Mouse (Mus musculus): ENCODE data around the gene Lclat1. TPM values are rescaled to one million over a fixed set of nuclear protein-coding genes. Genes with fewer than 3 reads are reported as not detected.

The Lclat1 gene
- polyA plus RNA-seq, 1 experiment from 2014 or later, result 11.3 TPM

- WGBS, result 63% methylated on average over 3 of the region's 3 CpGs
- H3K4me3 ChIP-seq (replicated peaks), result no peak overlapping the region
- H3K4me1 ChIP-seq, result no peaks in the 10 kb centered on the region
Observed at GRCm38 (mm10) chr17:73217274-73217673, 109.5 kb downstream of the Lclat1 start.

GRCm38 (mm10) chr17:73220746-73221145 lies 113.0 kb downstream of the Lclat1 start:
- Histone ChIP-seq H3K4me1 (no peaks in the 10 kb centered on the region), H3K9ac (no peak overlapping the region), H3K9me3 (no peaks in the 10 kb centered on the region), H3K4me3 (replicated peaks) (no peak overlapping the region), H3K27me3 (replicated peaks) (no peaks in the 10 kb centered on the region), H3K36me3 (no peaks in the 10 kb centered on the region), H3K27ac (no peak overlapping the region), H3K4me2 (no peak overlapping the region)
- ATAC-seq (ENCODE audit: insufficient read depth, low FRiP score, low read depth), result no peak
- WGBS, result 63% methylated on average over 7 of the region's 7 CpGs

More at GRCm38 (mm10) chr17:73217274-73217673, 109.5 kb downstream of the Lclat1 start:
- ATAC-seq (ENCODE audit: insufficient read depth, low FRiP score, low read depth), result no peak
- no peak overlapping the region for H3K4me2 ChIP-seq
- no peaks in the 10 kb centered on the region for H3K27me3 ChIP-seq (replicated peaks)
- no peak overlapping the region for H3K9ac ChIP-seq
- no peak overlapping the region for H3K27ac ChIP-seq
- H3K9me3 ChIP-seq, result no peaks in the 10 kb centered on the region
- H3K36me3 ChIP-seq, result no peaks in the 10 kb centered on the region

- Histone ChIP-seq H3K4me1 (no peaks in the 10 kb centered on the region), H3K36me3 (no peaks in the 10 kb centered on the region), H3K27me3 (replicated peaks) (no peaks in the 10 kb centered on the region), H3K4me3 (replicated peaks) (no peak overlapping the region), H3K27ac (no peak overlapping the region), H3K9ac (no peak overlapping the region), H3K4me2 (no peak overlapping the region), H3K9me3 (no peaks in the 10 kb centered on the region)
- 62% methylated on average over 7 of the region's 7 CpGs for WGBS
- ATAC-seq (ENCODE audit: insufficient read depth, low FRiP score, low read depth), result no peak
Observed at GRCm38 (mm10) chr17:73222077-73222476, 114.3 kb downstream of the Lclat1 start.

GRCm38 (mm10) chr17:73225442-73225841 lies 117.7 kb downstream of the Lclat1 start:
- Histone ChIP-seq H3K27ac (no peak overlapping the region), H3K27me3 (replicated peaks) (no peaks in the 10 kb centered on the region), H3K4me3 (replicated peaks) (no peak overlapping the region)

GRCm38 (mm10) chr17:73225996-73226395 lies 118.2 kb downstream of the Lclat1 start:
- H3K9ac ChIP-seq, result no peak overlapping the region
- H3K27ac ChIP-seq, result no peak overlapping the region
- no peaks in the 10 kb centered on the region for H3K9me3 ChIP-seq
- no peak overlapping the region for H3K4me2 ChIP-seq
- no peaks in the 10 kb centered on the region for H3K36me3 ChIP-seq
- H3K4me1 ChIP-seq, result no peaks in the 10 kb centered on the region
- 43% methylated on average over 5 of the region's 5 CpGs for WGBS
- ATAC-seq (ENCODE audit: insufficient read depth, low FRiP score, low read depth), result peak; percentile 7; the same call in 1 of the 2 replicates
- no peaks in the 10 kb centered on the region for H3K27me3 ChIP-seq (replicated peaks)
- no peak overlapping the region for H3K4me3 ChIP-seq (replicated peaks)

More at GRCm38 (mm10) chr17:73225442-73225841, 117.7 kb downstream of the Lclat1 start:
- Histone ChIP-seq H3K36me3 (no peaks in the 10 kb centered on the region), H3K9me3 (no peaks in the 10 kb centered on the region), H3K9ac (no peak overlapping the region), H3K4me2 (no peak overlapping the region), H3K4me1 (no peaks in the 10 kb centered on the region)
- no peak for ATAC-seq (ENCODE audit: insufficient read depth, low FRiP score, low read depth)

- Histone ChIP-seq H3K36me3 (no peaks in the 10 kb centered on the region), H3K4me2 (no peak overlapping the region), H3K4me1 (no peaks in the 10 kb centered on the region), H3K27me3 (replicated peaks) (no peaks in the 10 kb centered on the region), H3K9ac (no peak overlapping the region), H3K4me3 (replicated peaks) (no peak overlapping the region), H3K27ac (no peak overlapping the region), H3K9me3 (no peaks in the 10 kb centered on the region)
- WGBS, result 84% methylated on average over 2 of the region's 2 CpGs
- no peak for ATAC-seq (ENCODE audit: insufficient read depth, low FRiP score, low read depth)
Observed at GRCm38 (mm10) chr17:73226595-73226994, 118.8 kb downstream of the Lclat1 start.

DNA sequence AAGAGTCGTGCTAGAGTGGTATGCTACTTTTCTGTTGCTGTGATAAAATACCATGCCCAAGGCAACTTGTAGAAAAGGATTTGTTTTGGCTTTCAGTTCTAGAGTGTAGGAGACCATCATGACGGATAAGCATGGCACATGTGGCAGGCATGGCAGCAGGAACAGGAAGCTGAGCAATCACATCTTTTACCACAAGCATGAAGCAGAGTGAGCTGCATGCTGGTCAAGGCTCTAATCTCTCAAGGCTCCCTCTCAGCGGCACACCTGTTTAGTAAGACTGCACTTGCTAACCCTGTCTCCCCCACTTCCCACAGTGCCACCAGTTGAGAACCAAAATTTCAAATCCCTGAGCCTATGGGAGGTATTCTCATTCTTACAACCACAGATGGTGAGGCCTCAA lies 119.6 kb downstream of the Lclat1 start:
- Histone ChIP-seq H3K4me3 (replicated peaks) (no peak overlapping the region), H3K27ac (no peak overlapping the region), H3K4me2 (no peak overlapping the region), H3K9me3 (no peaks in the 10 kb centered on the region), H3K27me3 (replicated peaks) (no peaks in the 10 kb centered on the region), H3K36me3 (no peaks in the 10 kb centered on the region), H3K9ac (no peak overlapping the region), H3K4me1 (no peaks in the 10 kb centered on the region)
- no peak for ATAC-seq (ENCODE audit: insufficient read depth, low FRiP score, low read depth)
- whole genome bisulfite sequencing, result 85% methylated on average over 3 of the region's 3 CpGs

DNA sequence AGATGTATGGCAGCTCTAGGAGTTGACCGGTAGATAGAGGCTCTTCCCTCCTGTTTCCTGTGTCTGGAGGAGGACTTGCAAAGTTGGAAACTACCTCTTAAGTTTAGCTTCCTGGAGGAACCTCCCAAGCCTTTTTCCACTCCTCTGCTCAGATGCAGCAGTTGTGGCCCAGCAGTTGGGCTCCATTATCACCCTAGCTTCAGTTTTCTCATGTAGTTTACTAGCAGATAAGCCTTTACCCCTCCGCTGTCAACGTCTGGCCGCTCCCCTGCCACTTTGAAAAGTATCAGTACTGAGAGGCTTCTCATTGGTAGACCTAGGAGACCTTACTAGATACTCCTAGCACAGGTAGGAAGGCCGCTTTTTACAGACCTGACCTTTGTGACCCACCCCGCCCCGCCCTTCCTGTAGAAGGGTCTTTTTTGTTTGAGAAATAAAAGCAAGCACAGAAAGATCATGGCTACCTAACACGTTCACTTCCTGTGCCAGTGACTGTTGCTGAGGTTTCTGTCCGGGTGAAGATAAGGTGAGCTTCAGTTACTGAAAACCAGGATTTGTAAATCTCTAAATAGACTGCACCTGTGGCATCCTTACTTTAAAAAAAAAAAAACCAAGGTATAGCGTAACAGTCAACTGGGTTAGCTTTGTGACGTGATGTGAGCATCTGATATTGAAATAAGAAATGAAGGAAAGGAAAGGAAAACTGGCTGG lies 121.8 kb downstream of the Lclat1 start:
- Histone ChIP-seq H3K27me3 (replicated peaks) (no peaks in the 10 kb centered on the region), H3K4me1 (no peaks in the 10 kb centered on the region), H3K9me3 (no peaks in the 10 kb centered on the region), H3K27ac (no peak overlapping the region), H3K4me3 (replicated peaks) (no peak overlapping the region), H3K4me2 (no peak overlapping the region), H3K9ac (no peak overlapping the region), H3K36me3 (no peaks in the 10 kb centered on the region)
- 83% methylated on average over 11 of the region's 11 CpGs for WGBS
- no peak for ATAC-seq (ENCODE audit: insufficient read depth, low FRiP score, low read depth)

- no peak overlapping the region for H3K4me3 ChIP-seq (replicated peaks)
- H3K27ac ChIP-seq, result no peak overlapping the region
- H3K4me2 ChIP-seq, result no peak overlapping the region
- H3K9ac ChIP-seq, result no peak overlapping the region
- no peak for ATAC-seq (ENCODE audit: insufficient read depth, low FRiP score, low read depth)
- WGBS, result 89% methylated on average over 12 of the region's 12 CpGs
- H3K36me3 ChIP-seq, result no peaks in the 10 kb centered on the region
- H3K4me1 ChIP-seq, result no peaks in the 10 kb centered on the region
- no peaks in the 10 kb centered on the region for H3K9me3 ChIP-seq
- H3K27me3 ChIP-seq (replicated peaks), result no peaks in the 10 kb centered on the region
Observed at GRCm38 (mm10) chr17:73230340-73230989, 122.7 kb downstream of the Lclat1 start.

GRCm38 (mm10) chr17:73231337-73231736 lies 123.6 kb downstream of the Lclat1 start:
- whole genome bisulfite sequencing, result 91% methylated on average over 1 of the region's 1 CpGs

GRCm38 (mm10) chr17:73232593-73232992 lies 124.8 kb downstream of the Lclat1 start:
- 92% methylated on average over 2 of the region's 2 CpGs for WGBS
- Histone ChIP-seq H3K9ac (no peak overlapping the region), H3K4me1 (no peaks in the 10 kb centered on the region), H3K27ac (no peak overlapping the region), H3K4me2 (no peak overlapping the region), H3K27me3 (replicated peaks) (no peaks in the 10 kb centered on the region), H3K36me3 (no peaks in the 10 kb centered on the region), H3K4me3 (replicated peaks) (no peak overlapping the region), H3K9me3 (no peaks in the 10 kb centered on the region)
- no peak for ATAC-seq (ENCODE audit: insufficient read depth, low FRiP score, low read depth)

More at GRCm38 (mm10) chr17:73231337-73231736, 123.6 kb downstream of the Lclat1 start:
- no peaks in the 10 kb centered on the region for H3K36me3 ChIP-seq
- ATAC-seq (ENCODE audit: insufficient read depth, low FRiP score, low read depth), result no peak
- no peaks in the 10 kb centered on the region for H3K27me3 ChIP-seq (replicated peaks)
- no peak overlapping the region for H3K4me3 ChIP-seq (replicated peaks)
- H3K9me3 ChIP-seq, result no peaks in the 10 kb centered on the region
- no peak overlapping the region for H3K4me2 ChIP-seq
- H3K27ac ChIP-seq, result no peak overlapping the region
- H3K4me1 ChIP-seq, result no peaks in the 10 kb centered on the region
- no peak overlapping the region for H3K9ac ChIP-seq

GRCm38 (mm10) chr17:73233975-73234374 lies 126.2 kb downstream of the Lclat1 start:
- WGBS, result 83% methylated on average over 1 of the region's 1 CpGs
- no peak for ATAC-seq (ENCODE audit: insufficient read depth, low FRiP score, low read depth)
- no peaks in the 10 kb centered on the region for H3K9me3 ChIP-seq
- no peak overlapping the region for H3K27ac ChIP-seq
- no peaks in the 10 kb centered on the region for H3K36me3 ChIP-seq
- no peaks in the 10 kb centered on the region for H3K27me3 ChIP-seq (replicated peaks)
- H3K4me2 ChIP-seq, result no peak overlapping the region
- H3K4me3 ChIP-seq (replicated peaks), result no peak overlapping the region
- no peak overlapping the region for H3K9ac ChIP-seq
- H3K4me1 ChIP-seq, result no peaks in the 10 kb centered on the region
